Mouse (Mus musculus) small intestine, adult 2 months (tissue): ENCODE measurements at regions not wholly inside any gene's neighbourhood (a gene's known extent, or its start where the extent isn't known, plus 50 kb on each side); places are given as distances from the start of the nearest gene placed in this dataset.

Experiments
- CTCF ChIP-seq: fragments of 200-500 bp; IDR thresholded peaks from 2 replicates; pipeline ENCODE4 v1.5.1; 2012; ENCODE audit warnings: low read depth, mild to moderate bottlenecking, control low read depth, inconsistent platforms, low read length, moderate library complexity, mixed read lengths; ENCODE audit not compliant: insufficient replicate concordance, insufficient read length; ENCODE audit errors: extremely low read depth
- POLR2A ChIP-seq: fragments of 200-500 bp; IDR thresholded peaks from 2 replicates; pipeline ENCODE4 v1.6.1; 2012; ENCODE audit warnings: low read depth, mild to moderate bottlenecking, control low read depth, inconsistent platforms, low read length, moderate library complexity

GRCm38 (mm10) chr8:103485441-103485840 is 616.0 kb upstream of the Cdh5 start:
- TF ChIP-seq CTCF: no peak
- TF ChIP-seq POLR2A: no peak
